Mouse (Mus musculus) neural tube, embryonic 12.5 days (tissue): ENCODE measurements around the gene Man1a2. TPM values are rescaled to one million over a fixed set of nuclear protein-coding genes. Genes with fewer than 3 reads are reported as not detected.
A peak's percentile ranks its signal among the peaks of the same experiment; 100 is the strongest.

Experiments
- ATAC-seq: fragments of 200-750 bp; cut with Nextera tagmentation; 2 replicates; pipeline ENCODE4 v1.8.0; 2017; ENCODE audit warnings: low read depth, mild to moderate bottlenecking, moderate TSS enrichment, moderate library complexity; ENCODE audit not compliant: low FRiP score
- H3K27ac ChIP-seq: fragments of 300-500 bp; sonication (generic); 2 replicates; pipeline ENCODE4 v1.5.1; 2016
- H3K27me3 ChIP-seq: fragments of 300-500 bp; sonication (generic); replicated peaks from 2 replicates; pipeline ENCODE4 v1.6.1; 2016; ENCODE audit warnings: mild to moderate bottlenecking
- H3K36me3 ChIP-seq: fragments of 300-500 bp; sonication (generic); 2 replicates; pipeline ENCODE4 v1.6.1; 2016; ENCODE audit warnings: mild to moderate bottlenecking
- H3K4me1 ChIP-seq: fragments of 300-500 bp; sonication (generic); 2 replicates; pipeline ENCODE4 v1.6.1; 2016
- H3K4me2 ChIP-seq: fragments of 300-500 bp; sonication (generic); replicated peaks from 2 replicates; pipeline ENCODE4 v1.6.1; 2016; ENCODE audit warnings: mild to moderate bottlenecking
- H3K4me3 ChIP-seq: fragments of 300-500 bp; sonication (generic); 2 replicates; pipeline ENCODE4 v1.5.1; 2016
- H3K9ac ChIP-seq: fragments of 300-500 bp; sonication (generic); 2 replicates; pipeline ENCODE4 v1.6.1; 2016; ENCODE audit warnings: mild to moderate bottlenecking
- H3K9me3 ChIP-seq: fragments of 300-500 bp; sonication (generic); 2 replicates; pipeline ENCODE4 v1.6.1; 2016; ENCODE audit warnings: mild to moderate bottlenecking
- WGBS: fragments of 180-500 bp; shearing (Covaris S2); methylation state at CpG from one replicate; pipeline ENCODE4 v1.1.7; 2016; 5-methylcytosine and 5-hydroxymethylcytosine counted together
- polyA plus RNA-seq: library from polyadenylated mRNA; unstranded; fragments of >200 nt; fragmentation: Nextera tagmentation; extraction: Ambion mirVana; gene quantifications from 2 replicates; pipeline ENCODE4 v1.2.1, GENCODE M21; 2016

The Man1a2 gene
- polyA plus RNA-seq, 1 experiment from 2014 or later, result 58.0 TPM

DNA sequence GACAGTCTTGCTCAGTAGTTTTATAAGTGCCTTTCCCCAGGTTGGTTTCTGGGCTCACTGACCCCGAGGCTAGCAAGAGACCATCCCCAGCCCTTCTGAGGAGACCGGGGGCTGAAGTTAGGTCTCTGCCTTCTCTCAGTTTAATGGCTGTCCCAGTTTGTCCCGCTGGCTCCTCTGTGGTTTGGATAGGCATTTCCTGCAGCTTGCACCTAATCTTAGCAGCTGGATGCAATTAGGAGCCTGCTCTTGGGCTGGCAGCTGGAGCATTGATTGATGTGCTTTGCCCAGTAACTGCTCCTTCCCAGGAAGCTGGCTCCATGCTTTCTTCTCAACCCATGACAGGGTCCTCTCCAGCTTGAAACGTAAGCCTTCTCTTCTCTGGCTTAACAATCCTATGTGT lies 26.2 kb upstream of the Man1a2 start:
- 44% methylated on average over 4 of the region's 4 CpGs for whole genome bisulfite sequencing
- H3K4me3 ChIP-seq, result no peak overlapping the region
- no peak overlapping the region for H3K9ac ChIP-seq
- H3K9me3 ChIP-seq, result no peaks in the 10 kb centered on the region
- no peak for ATAC-seq
- no peaks in the 10 kb centered on the region for H3K27me3 ChIP-seq
- no peaks in the 10 kb centered on the region for H3K36me3 ChIP-seq
- H3K4me1 ChIP-seq, result no peaks in the 10 kb centered on the region; the same call in 1 of the 2 replicates
- no peak overlapping the region for H3K4me2 ChIP-seq
- no peak overlapping the region for H3K27ac ChIP-seq

DNA sequence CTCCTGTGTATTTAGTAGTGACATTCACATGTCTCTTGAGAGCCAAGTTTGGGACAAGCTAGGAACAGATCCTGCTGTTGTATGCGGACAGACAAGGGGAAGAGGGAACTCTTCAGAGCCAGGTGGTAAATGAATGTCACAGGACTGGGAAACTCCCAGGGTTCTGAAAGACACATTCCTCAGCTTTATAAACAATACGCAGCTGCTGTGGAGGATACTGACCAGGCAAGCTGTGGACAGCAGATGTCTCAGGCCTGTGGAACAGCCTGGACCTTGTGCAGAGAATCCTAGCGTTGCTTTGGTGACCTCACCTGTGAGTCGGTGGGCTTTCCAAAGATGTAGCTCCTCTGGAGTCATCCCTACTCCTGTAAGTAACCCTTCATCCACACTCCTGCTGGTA lies 21.8 kb upstream of the Man1a2 start:
- Histone ChIP-seq H3K4me1 (no peaks in the 10 kb centered on the region; the same call in 1 of the 2 replicates), H3K27ac (no peak overlapping the region), H3K9me3 (no peaks in the 10 kb centered on the region), H3K4me3 (no peak overlapping the region), H3K9ac (no peak overlapping the region), H3K36me3 (no peaks in the 10 kb centered on the region), H3K4me2 (no peak overlapping the region), H3K27me3 (no peaks in the 10 kb centered on the region)
- WGBS, result 75% methylated on average over 4 of the region's 4 CpGs
- no peak for ATAC-seq

DNA sequence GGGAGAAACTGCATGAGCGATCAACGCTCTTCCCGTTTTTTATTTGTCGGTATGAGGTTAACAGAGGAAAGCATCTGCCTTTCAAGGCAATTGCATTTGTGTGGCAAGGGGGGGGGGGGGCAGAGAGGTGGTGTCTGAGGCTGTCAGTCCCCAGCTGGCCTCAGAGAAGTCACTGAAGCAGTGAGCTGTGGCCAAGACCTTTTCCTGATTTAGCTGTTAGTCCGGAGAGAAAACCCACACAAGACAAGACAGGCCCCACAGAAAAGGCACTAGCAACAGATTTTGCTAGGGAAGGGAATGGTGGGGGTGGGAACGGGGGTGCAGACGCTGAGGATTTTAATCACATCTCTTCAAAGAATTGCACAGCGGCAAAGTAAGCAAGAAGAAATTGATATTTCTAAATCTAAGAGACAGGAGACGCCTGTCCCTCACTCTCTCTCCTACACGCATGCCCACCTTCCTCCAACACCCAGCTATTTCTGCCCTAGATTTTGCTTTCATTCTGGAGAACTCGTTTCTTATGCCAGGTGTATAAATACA lies 19.9 kb upstream of the Man1a2 start:
- Histone ChIP-seq H3K9me3 (no peaks in the 10 kb centered on the region), H3K27ac (no peak overlapping the region), H3K4me2 (no peak overlapping the region), H3K4me1 (no peaks in the 10 kb centered on the region; the same call in 1 of the 2 replicates), H3K9ac (no peak overlapping the region), H3K4me3 (no peak overlapping the region), H3K36me3 (no peaks in the 10 kb centered on the region), H3K27me3 (no peaks in the 10 kb centered on the region)
- WGBS, result 78% methylated on average over 11 of the region's 11 CpGs
- ATAC-seq, result peak; percentile 41; the same call in 1 of the 2 replicates

DNA sequence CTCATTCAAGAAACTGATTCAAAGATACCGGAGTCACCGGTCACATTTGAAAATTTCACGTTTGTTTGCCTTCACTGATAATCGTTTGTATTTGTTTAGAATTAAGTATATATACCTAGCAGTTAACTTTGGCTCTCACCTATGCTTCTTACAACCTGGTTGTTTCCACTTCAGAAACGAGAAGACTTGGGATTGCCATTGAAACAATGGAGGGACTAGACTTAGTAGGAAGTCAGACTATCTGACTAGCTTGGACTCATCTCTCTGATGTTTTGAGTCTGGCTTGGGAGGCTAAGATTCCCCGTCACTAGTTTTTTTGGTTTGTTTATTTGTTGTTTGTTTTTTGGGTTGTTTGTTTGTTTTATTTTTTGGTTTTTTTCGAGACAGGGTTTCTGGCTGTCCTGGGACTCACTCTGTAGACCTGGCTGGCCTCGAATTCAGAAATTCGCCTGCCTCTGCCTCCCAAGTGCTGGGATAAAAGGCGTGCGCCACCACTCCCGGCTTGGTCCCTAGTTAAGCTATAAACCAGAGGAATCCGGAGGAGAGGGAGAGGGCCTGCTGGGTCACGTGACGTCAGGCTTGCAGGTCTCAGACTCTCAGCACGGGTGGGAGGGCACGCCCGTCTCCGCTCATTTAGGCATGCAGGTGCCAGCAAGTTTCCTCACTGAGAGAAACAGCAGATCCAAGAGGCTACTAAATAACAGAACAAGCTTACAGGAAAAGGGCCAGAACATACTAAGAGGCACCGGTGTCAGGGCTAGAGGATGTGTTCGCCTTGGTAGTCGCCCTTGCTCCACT lies 18.7 kb upstream of the Man1a2 start:
- no peaks in the 10 kb centered on the region for H3K27me3 ChIP-seq
- H3K4me3 ChIP-seq, result no peak overlapping the region
- no peaks in the 10 kb centered on the region; the same call in 1 of the 2 replicates for H3K4me1 ChIP-seq
- ATAC-seq, result no peak
- H3K4me2 ChIP-seq, result no peak overlapping the region
- H3K9ac ChIP-seq, result no peak overlapping the region
- no peaks in the 10 kb centered on the region for H3K9me3 ChIP-seq
- 77% methylated on average over 22 of the region's 22 CpGs for WGBS
- no peak overlapping the region for H3K27ac ChIP-seq
- H3K36me3 ChIP-seq, result no peaks in the 10 kb centered on the region

DNA sequence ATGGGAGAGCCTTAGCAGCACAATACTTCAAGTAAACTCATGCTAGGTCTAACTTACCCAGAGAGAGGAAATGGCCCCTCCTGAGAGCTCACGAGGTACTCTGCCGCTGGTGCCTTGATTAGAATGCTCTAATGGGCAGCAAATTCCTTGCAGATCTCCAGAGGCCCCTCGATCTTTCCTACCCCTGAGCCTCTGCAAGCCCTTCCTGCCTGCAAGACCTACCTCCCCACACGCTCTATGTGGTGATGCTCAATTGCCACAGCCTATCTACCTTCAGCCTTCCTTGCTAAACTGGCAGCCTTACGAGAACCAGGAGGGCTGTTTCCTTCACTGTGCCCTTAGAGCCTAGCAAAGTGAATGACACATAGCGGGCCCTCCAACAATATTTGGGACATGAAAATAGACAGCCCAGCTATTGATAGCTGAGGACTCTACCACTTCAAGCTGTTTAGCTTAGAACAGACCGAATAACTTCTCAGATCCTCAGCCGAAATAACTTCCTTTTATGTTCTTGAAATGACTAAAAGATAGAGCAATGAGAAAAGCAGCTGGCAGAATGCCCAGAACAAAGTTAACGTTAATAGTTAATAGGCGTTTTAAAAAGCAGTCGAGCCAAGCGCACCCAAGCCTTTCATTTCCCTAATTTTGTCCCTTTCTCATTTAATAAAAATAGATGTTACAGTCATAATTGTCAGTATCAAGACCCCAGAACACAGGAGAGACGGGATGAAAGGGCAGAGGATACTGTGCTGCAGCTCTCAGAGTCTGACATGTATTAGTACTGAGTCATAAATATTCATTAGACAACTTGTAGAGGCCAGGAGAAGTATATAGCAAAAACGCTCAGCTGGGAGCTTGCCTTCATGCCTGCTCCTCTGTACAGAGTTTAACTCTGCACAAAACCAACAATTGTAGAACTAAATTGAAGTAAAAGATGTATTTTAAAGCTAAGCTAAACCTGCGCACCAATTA lies 17.9 kb upstream of the Man1a2 start:
- no peaks in the 10 kb centered on the region for H3K9me3 ChIP-seq
- no peak overlapping the region for H3K4me2 ChIP-seq
- H3K4me3 ChIP-seq, result no peak overlapping the region
- no peak overlapping the region for H3K9ac ChIP-seq
- H3K27me3 ChIP-seq, result no peaks in the 10 kb centered on the region
- 67% methylated on average over 15 of the region's 15 CpGs for WGBS
- H3K36me3 ChIP-seq, result no peaks in the 10 kb centered on the region
- no peak overlapping the region for H3K27ac ChIP-seq
- no peak for ATAC-seq
- H3K4me1 ChIP-seq, result no peaks in the 10 kb centered on the region; the same call in 1 of the 2 replicates

DNA sequence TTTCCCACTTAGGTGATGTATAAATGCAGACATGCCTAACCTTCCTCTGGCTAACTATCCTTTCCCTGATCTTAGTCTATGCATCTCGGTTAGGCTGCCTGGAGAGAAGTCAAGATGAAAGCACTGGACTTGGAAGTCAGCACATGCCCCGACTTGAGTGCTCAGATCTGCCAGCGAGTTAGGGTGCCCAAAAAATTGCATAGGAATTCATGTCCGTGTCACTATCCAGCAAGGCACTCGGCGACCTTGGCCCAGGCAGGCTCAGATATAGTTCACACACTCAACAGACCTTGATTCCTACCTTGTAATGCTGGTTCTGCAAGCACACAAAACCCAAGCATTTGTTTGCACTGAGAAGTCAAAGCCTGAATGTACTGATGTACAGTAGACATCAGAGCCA lies 3.4 kb upstream of the Man1a2 start:
- no peaks in the 10 kb centered on the region for H3K9me3 ChIP-seq
- H3K9ac ChIP-seq, result no peak overlapping the region
- H3K27me3 ChIP-seq, result no peaks in the 10 kb centered on the region
- no peak overlapping the region for H3K4me3 ChIP-seq
- H3K36me3 ChIP-seq, result no peaks in the 10 kb centered on the region
- no peak overlapping the region for H3K4me2 ChIP-seq
- H3K27ac ChIP-seq, result no peak overlapping the region
- no peak for ATAC-seq
- peaks cover 3% of the 10 kb centered on the region; the same call in 1 of the 2 replicates for H3K4me1 ChIP-seq
- 84% methylated on average over 6 of the region's 6 CpGs for WGBS

GRCm38 (mm10) chr3:100686756-100687155 lies 1.5 kb upstream of the Man1a2 start:
- Histone ChIP-seq H3K4me2 (0 out of 2 replicates have a peak overlapping the region, but pooled peaks have one; percentile 90), H3K9me3 (no peaks in the 10 kb centered on the region), H3K27ac (no peak overlapping the region)

DNA sequence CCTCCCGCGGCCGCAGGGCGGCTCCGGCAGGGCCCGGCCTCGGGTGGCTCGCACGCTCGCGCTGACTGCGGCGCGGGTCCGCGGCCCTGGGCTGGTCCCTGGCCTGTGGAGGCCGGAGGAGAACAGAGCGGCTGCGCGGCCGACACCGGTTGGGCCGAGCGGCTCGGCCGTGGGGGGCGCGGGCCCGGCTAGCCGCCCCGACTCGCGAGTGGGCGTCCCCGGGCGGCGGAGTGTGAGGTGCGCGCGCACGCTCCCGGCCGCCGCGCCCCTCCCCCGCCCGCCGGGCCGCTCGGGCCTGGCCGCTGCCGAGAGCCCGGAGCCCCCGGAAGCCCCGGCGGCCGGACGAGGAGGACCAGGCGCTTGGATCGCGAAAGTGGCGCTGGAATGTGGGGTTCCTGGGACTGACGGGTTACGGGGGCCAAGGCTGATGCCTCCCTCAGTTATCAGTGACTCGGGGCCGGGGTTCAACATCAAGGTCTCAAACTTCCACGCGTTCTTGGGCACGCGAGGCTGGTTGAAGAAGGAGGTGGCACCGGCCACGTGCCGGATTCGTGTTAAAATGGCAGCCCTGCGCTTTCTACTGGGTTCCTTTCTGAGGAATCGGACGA lies 564 bp upstream of the Man1a2 start:
- Histone ChIP-seq H3K27ac (peak overlapping the region; percentile 98), H3K4me3 (peak overlapping the region; percentile 81), H3K9me3 (no peaks in the 10 kb centered on the region), H3K27me3 (no peaks in the 10 kb centered on the region), H3K9ac (peak overlapping the region; percentile 93), H3K4me1 (peaks cover 22% of the 10 kb centered on the region), H3K4me2 (peak overlapping the region; percentile 90), H3K36me3 (no peaks in the 10 kb centered on the region)
- under 1% methylated on average over 76 of the region's 77 CpGs for WGBS
- peak; percentile 90 for ATAC-seq

More at GRCm38 (mm10) chr3:100686756-100687155, 1.5 kb upstream of the Man1a2 start:
- no peaks in the 10 kb centered on the region for H3K27me3 ChIP-seq
- 88% methylated on average over 8 of the region's 8 CpGs for WGBS
- no peak overlapping the region for H3K9ac ChIP-seq
- peaks cover 16% of the 10 kb centered on the region for H3K4me1 ChIP-seq
- no peaks in the 10 kb centered on the region for H3K36me3 ChIP-seq
- no peak for ATAC-seq
- no peak overlapping the region for H3K4me3 ChIP-seq

DNA sequence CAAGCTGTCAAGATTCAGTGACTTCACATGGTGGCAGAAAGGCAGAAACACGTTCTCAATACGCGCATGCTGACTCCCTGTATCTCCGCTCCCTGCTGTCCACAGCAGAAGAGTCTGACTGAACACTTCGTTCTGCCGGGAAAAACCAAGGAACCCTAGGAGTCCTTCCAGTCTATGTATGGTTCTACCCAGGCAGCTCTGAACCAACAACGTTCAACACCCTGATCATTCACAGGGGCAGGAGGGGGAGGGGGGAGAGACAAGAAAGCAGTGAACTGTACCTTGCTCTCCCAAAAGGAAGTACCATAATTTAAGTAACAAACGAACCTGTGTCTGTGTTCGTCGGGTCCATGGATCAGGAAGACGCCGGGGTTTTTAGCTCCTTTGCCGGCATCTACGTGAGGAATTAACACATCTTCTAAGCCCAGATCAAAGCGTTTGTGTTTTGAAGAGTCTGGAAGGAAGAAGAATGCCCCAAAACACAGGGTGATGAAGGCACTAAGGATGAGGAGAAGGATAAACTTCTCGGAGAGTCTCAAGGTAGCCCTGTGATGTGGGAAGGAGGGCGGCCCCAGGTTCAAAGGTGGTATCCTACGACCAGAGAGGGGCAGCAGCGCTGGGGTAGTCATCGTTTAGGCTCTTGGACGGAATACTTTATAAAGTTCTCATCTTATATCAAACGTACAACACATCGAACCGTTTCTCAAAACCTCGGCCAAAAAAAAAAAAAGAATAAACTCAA lies 898 bp downstream of the Man1a2 start:
- no peaks in the 10 kb centered on the region for H3K36me3 ChIP-seq
- H3K9me3 ChIP-seq, result no peaks in the 10 kb centered on the region
- peak overlapping the region; percentile 81 for H3K4me3 ChIP-seq
- H3K27me3 ChIP-seq, result no peaks in the 10 kb centered on the region
- peak overlapping the region; percentile 93 for H3K9ac ChIP-seq
- H3K27ac ChIP-seq, result no peak overlapping the region
- under 1% methylated on average over 25 of the region's 25 CpGs for WGBS
- peak overlapping the region; percentile 90 for H3K4me2 ChIP-seq
- H3K4me1 ChIP-seq, result peaks cover 22% of the 10 kb centered on the region
- ATAC-seq, result no peak

DNA sequence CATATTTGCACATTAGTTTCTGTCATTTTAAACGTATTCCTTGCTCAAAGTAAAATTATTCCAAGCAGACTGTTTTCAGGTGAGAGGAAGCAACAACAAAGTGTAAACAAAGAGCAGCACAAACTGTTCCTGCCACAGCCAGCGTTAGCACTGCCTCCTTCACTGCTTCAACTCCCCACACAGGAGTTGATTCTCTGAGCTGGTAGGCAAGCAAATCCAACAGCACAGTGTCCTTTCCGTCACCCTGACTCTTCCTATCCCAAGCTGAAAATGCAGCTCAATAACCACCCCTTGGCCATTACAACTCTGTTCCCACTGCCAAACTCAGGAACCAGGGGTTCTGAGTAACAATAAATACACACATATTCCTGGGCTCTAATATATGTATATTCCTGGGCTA lies 2.5 kb downstream of the Man1a2 start:
- Histone ChIP-seq H3K27ac (no peak overlapping the region), H3K4me3 (peak overlapping the region; percentile 22), H3K4me1 (peaks cover 22% of the 10 kb centered on the region), H3K9me3 (no peaks in the 10 kb centered on the region), H3K4me2 (peak overlapping the region; percentile 90), H3K27me3 (no peaks in the 10 kb centered on the region), H3K9ac (no peak overlapping the region), H3K36me3 (no peaks in the 10 kb centered on the region)
- ATAC-seq, result no peak
- WGBS, result 20% methylated on average over 3 of the region's 3 CpGs

DNA sequence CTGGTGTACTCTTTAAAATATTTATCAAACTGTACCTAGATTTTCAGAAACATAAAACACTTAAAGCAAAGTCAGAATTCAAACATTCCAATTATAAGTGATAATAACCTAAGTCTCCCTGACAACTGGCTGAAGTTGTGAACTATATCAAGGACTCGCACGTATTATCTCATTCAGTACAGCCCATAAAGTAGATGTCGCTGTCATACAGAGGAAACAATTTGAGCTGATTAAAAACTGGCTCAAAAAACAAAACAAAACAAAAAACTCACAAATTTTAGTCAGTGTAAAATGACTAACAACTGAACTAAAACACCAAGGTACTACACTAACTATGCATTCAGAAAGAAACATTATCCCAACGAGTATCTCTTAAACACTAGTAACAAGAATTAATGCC lies 3.0 kb downstream of the Man1a2 start:
- 50% methylated on average over 4 of the region's 4 CpGs for WGBS

More for the DNA sequence above, 3.0 kb downstream of the Man1a2 start:
- H3K9ac ChIP-seq, result no peak overlapping the region
- no peaks in the 10 kb centered on the region for H3K27me3 ChIP-seq
- no peak for ATAC-seq
- H3K36me3 ChIP-seq, result no peaks in the 10 kb centered on the region
- H3K4me1 ChIP-seq, result peaks cover 22% of the 10 kb centered on the region
- no peak overlapping the region for H3K27ac ChIP-seq
- H3K9me3 ChIP-seq, result no peaks in the 10 kb centered on the region
- H3K4me3 ChIP-seq, result no peak overlapping the region
- peak overlapping the region; percentile 90 for H3K4me2 ChIP-seq
